Mouse (Mus musculus) stomach, embryonic 14.5 days (tissue): ENCODE results near the gene Nudt3. TPM values are rescaled to one million over a fixed set of nuclear protein-coding genes. Genes with fewer than 3 reads are reported as not detected.
A peak's percentile ranks its signal among the peaks of the same experiment; 100 is the strongest.

ENCODE experiments used
- ATAC-seq: fragments of 200-750 bp; cut with Nextera tagmentation; 2 replicates; pipeline ENCODE4 v1.8.0; 2017; ENCODE audit warnings: low read depth, moderate TSS enrichment; ENCODE audit not compliant: insufficient number of reproducible peaks, insufficient read depth, low FRiP score
- H3K27ac ChIP-seq: fragments of 300-500 bp; sonication (generic); 2 replicates; pipeline ENCODE4 v1.5.1; 2014; ENCODE audit warnings: mild to moderate bottlenecking, low read length, moderate library complexity, mixed read lengths
- H3K27me3 ChIP-seq: fragments of 300-500 bp; sonication (generic); 2 replicates; pipeline ENCODE4 v1.6.1; 2014; ENCODE audit warnings: low read length, control low read depth, mixed read lengths; ENCODE audit not compliant: control insufficient read depth, insufficient read depth
- H3K36me3 ChIP-seq: fragments of 300-500 bp; sonication (generic); 2 replicates; pipeline ENCODE4 v1.6.1; 2014; ENCODE audit warnings: mild to moderate bottlenecking, control low read depth, low read length, moderate library complexity, mixed read lengths; ENCODE audit not compliant: control insufficient read depth, insufficient read depth
- H3K4me1 ChIP-seq: fragments of 300-500 bp; sonication (generic); 2 replicates; pipeline ENCODE4 v1.6.1; 2014; ENCODE audit warnings: low read length, control low read depth, mixed read lengths; ENCODE audit not compliant: control insufficient read depth, insufficient read depth
- H3K4me2 ChIP-seq: fragments of 300-500 bp; sonication (generic); replicated peaks from 2 replicates; pipeline ENCODE4 v1.6.1; 2014; ENCODE audit warnings: low read depth, low read length, control low read depth
- H3K4me3 ChIP-seq: fragments of 300-500 bp; sonication (generic); 2 replicates; pipeline ENCODE4 v1.5.1; 2014; ENCODE audit warnings: low read depth, low read length, control low read depth
- H3K9ac ChIP-seq: fragments of 300-500 bp; sonication (generic); replicated peaks from 2 replicates; pipeline ENCODE4 v1.6.1; 2014; ENCODE audit warnings: low read depth, mild to moderate bottlenecking, control low read depth, low read length, moderate library complexity, mixed read lengths
- H3K9me3 ChIP-seq: fragments of 300-500 bp; sonication (generic); 2 replicates; pipeline ENCODE4 v1.6.1; 2016; ENCODE audit warnings: low read depth, low read length, control low read depth; ENCODE audit not compliant: control insufficient read depth
- WGBS: fragments of 180-500 bp; shearing (Covaris S2); extraction: QIAGEN DNeasy Blood & Tissue Kit; methylation state at CpG from one replicate; pipeline ENCODE4 v1.1.7; 2014; 5-methylcytosine and 5-hydroxymethylcytosine counted together
- polyA plus RNA-seq: library from polyadenylated mRNA; unstranded; fragments of >200 nt; fragmentation: Nextera tagmentation; extraction: Ambion mirVana; gene quantifications from 2 replicates; pipeline ENCODE4 v1.2.1, GENCODE M21; 2014

Gene Nudt3
- polyA plus RNA-seq, 1 experiment from 2014 or later: 44.2 TPM

GRCm38 (mm10) chr17:27557181-27557926, 65.9 kb downstream of the Nudt3 start:
- ATAC-seq: peak; percentile 14; the same call in 1 of the 2 replicates
- WGBS: under 1% methylated on average over 65 of the region's 75 CpGs
- H3K4me1 ChIP-seq: peaks cover 26% of the 10 kb centered on the region
- H3K27me3 ChIP-seq: no peaks in the 10 kb centered on the region
- H3K9me3 ChIP-seq: no peaks in the 10 kb centered on the region
- H3K4me2 ChIP-seq: peak overlapping the region; percentile 82
- peak overlapping the region; percentile 69 for H3K4me3 ChIP-seq
- H3K27ac ChIP-seq: peak overlapping the region; percentile 96
- peak overlapping the region; percentile 83 for H3K9ac ChIP-seq
- peaks cover 5% of the 10 kb centered on the region; the same call in 1 of the 2 replicates for H3K36me3 ChIP-seq

- no peaks in the 10 kb centered on the region for H3K27me3 ChIP-seq
- WGBS: under 1% methylated on average over 79 of the region's 79 CpGs
- peak within 1 kb of the TSS; percentile 69 for H3K4me3 ChIP-seq
- ATAC-seq: peak; percentile 70
- peak within 1 kb of the TSS; percentile 96 for H3K27ac ChIP-seq
- peaks cover 19% of the 10 kb centered on the region for H3K4me1 ChIP-seq
- 0 out of 2 replicates have a peak, but pooled peaks cover 1% of the 10 kb centered on the region for H3K36me3 ChIP-seq
- peak within 1 kb of the TSS; percentile 82 for H3K4me2 ChIP-seq
- no peaks in the 10 kb centered on the region for H3K9me3 ChIP-seq
- H3K9ac ChIP-seq: peak within 1 kb of the TSS; percentile 83
Measured at GRCm38 (mm10) chr17:27556315-27557011, 66.8 kb downstream of the Nudt3 start, which contains the start of gene Hmga1. Hmga1 (plus strand) TSS chr17:27556497.

GRCm38 (mm10) chr17:27555512-27556172, 67.7 kb downstream of the Nudt3 start:
- under 1% methylated on average over 55 of the region's 55 CpGs for WGBS
- H3K9ac ChIP-seq: peak overlapping the region; percentile 83
- no peaks in the 10 kb centered on the region for H3K36me3 ChIP-seq
- H3K4me2 ChIP-seq: peak overlapping the region; percentile 82
- peak; percentile 51 for ATAC-seq
- H3K9me3 ChIP-seq: no peaks in the 10 kb centered on the region
- peaks cover 19% of the 10 kb centered on the region; the same call in 1 of the 2 replicates for H3K4me1 ChIP-seq
- no peaks in the 10 kb centered on the region for H3K27me3 ChIP-seq
- peak overlapping the region; percentile 96 for H3K27ac ChIP-seq
- H3K4me3 ChIP-seq: peak overlapping the region; percentile 69

GRCm38 (mm10) chr17:27555075-27555511, 68.2 kb downstream of the Nudt3 start:
- 2% methylated on average over 36 of the region's 39 CpGs for WGBS
- Histone ChIP-seq H3K9me3 (no peaks in the 10 kb centered on the region), H3K27me3 (no peaks in the 10 kb centered on the region), H3K4me2 (peak overlapping the region; percentile 82), H3K27ac (peak overlapping the region; percentile 96), H3K4me1 (peaks cover 19% of the 10 kb centered on the region; the same call in 1 of the 2 replicates), H3K36me3 (no peaks in the 10 kb centered on the region), H3K9ac (peak overlapping the region; percentile 83), H3K4me3 (peak overlapping the region; percentile 69)
- peak; percentile 40 for ATAC-seq

GRCm38 (mm10) chr17:27554062-27554960, 69.0 kb downstream of the Nudt3 start:
- no peak for ATAC-seq
- Histone ChIP-seq H3K4me3 (peak overlapping the region; percentile 69), H3K4me2 (peak overlapping the region; percentile 82), H3K27me3 (no peaks in the 10 kb centered on the region), H3K36me3 (no peaks in the 10 kb centered on the region), H3K9me3 (no peaks in the 10 kb centered on the region), H3K4me1 (peaks cover 19% of the 10 kb centered on the region; the same call in 1 of the 2 replicates), H3K9ac (no peak overlapping the region), H3K27ac (peak overlapping the region; percentile 96)
- WGBS: 42% methylated on average over 20 of the region's 20 CpGs

GRCm38 (mm10) chr17:27552215-27553201, 70.8 kb downstream of the Nudt3 start:
- H3K9ac ChIP-seq: no peak overlapping the region
- no peak overlapping the region for H3K27ac ChIP-seq
- no peaks in the 10 kb centered on the region for H3K9me3 ChIP-seq
- no peak for ATAC-seq
- H3K27me3 ChIP-seq: no peaks in the 10 kb centered on the region
- no peak overlapping the region for H3K4me2 ChIP-seq
- WGBS: 76% methylated on average over 23 of the region's 23 CpGs
- no peak overlapping the region for H3K4me3 ChIP-seq
- no peaks in the 10 kb centered on the region for H3K36me3 ChIP-seq
- 0 out of 2 replicates have a peak, but pooled peaks cover 7% of the 10 kb centered on the region for H3K4me1 ChIP-seq

- Histone ChIP-seq H3K4me1 (0 out of 2 replicates have a peak, but pooled peaks cover 7% of the 10 kb centered on the region), H3K9me3 (no peaks in the 10 kb centered on the region), H3K4me3 (no peak overlapping the region), H3K4me2 (no peak overlapping the region), H3K36me3 (no peaks in the 10 kb centered on the region), H3K27ac (no peak overlapping the region), H3K27me3 (no peaks in the 10 kb centered on the region), H3K9ac (no peak overlapping the region)
- WGBS: 53% methylated on average over 10 of the region's 10 CpGs
- no peak for ATAC-seq
Measured at GRCm38 (mm10) chr17:27551393-27551940, 71.8 kb downstream of the Nudt3 start.
